Mouse (Mus musculus) myocyte (in vitro differentiated cells): ENCODE measurements around the gene Arvcf. TPM values are rescaled to one million over a fixed set of nuclear protein-coding genes. Genes with fewer than 3 reads are reported as not detected.

Source experiments
- H3K27me3 ChIP-seq: one replicate; pipeline ENCODE4 v1.6.1; 2011; ENCODE audit not compliant: control insufficient read depth, insufficient read depth, insufficient read length
- H3K36me3 ChIP-seq: one replicate; pipeline ENCODE4 v1.6.1; 2011; ENCODE audit not compliant: control insufficient read depth, insufficient read depth
- H3K4me2 ChIP-seq: one replicate; pipeline ENCODE4 v1.6.1; 2011; ENCODE audit warnings: low read depth, control low read depth
- H3K4me3 ChIP-seq: one replicate; pipeline ENCODE4 v1.5.1; 2011; ENCODE audit warnings: mild to moderate bottlenecking, control low read depth, moderate library complexity
- H3K79me2 ChIP-seq: one replicate; pipeline ENCODE4 v1.6.1; 2011; ENCODE audit not compliant: control insufficient read depth, insufficient read depth
- H3ac ChIP-seq: one replicate; pipeline ENCODE4 v1.6.1; 2011; ENCODE audit not compliant: control insufficient read depth, insufficient read length
- CEBPB ChIP-seq: IDR thresholded peaks from 2 replicates; pipeline ENCODE4 v1.6.1; 2011; ENCODE audit warnings: mild to moderate bottlenecking, moderate library complexity; ENCODE audit not compliant: poor library complexity, insufficient read depth, severe bottlenecking
- MAX ChIP-seq: IDR thresholded peaks from one replicate; pipeline ENCODE4 v1.6.1; 2011; ENCODE audit warnings: low read depth, mild to moderate bottlenecking, control low read depth
- MYOD1 ChIP-seq, 3 experiments: IDR thresholded peaks; one replicate each; pipeline ENCODE4 v1.6.1; 2011; ENCODE audit warnings: control low read depth in 2 of 3, low read depth in 2 of 3, mild to moderate bottlenecking in 2 of 3, moderate library complexity in 1 of 3; ENCODE audit not compliant: insufficient read length in 2 of 3, control insufficient read depth in 1 of 3
- MYOG ChIP-seq, 3 experiments: IDR thresholded peaks; one replicate each; pipeline ENCODE4 v1.6.1; 2011; ENCODE audit warnings: control low read depth in 2 of 3, low read depth in 2 of 3, mild to moderate bottlenecking in 2 of 3; ENCODE audit not compliant: insufficient read length in 2 of 3, control insufficient read depth in 1 of 3, insufficient read depth in 1 of 3
- POLR2A ChIP-seq: IDR thresholded peaks from one replicate; pipeline ENCODE4 v1.6.1; 2011; ENCODE audit warnings: low read depth, mild to moderate bottlenecking, control low read depth, moderate library complexity; ENCODE audit not compliant: insufficient read length
- POLR2AphosphoS2 ChIP-seq: IDR thresholded peaks from one replicate; pipeline ENCODE4 v1.6.1; 2011; ENCODE audit warnings: low read depth, control low read depth; ENCODE audit not compliant: insufficient read length
- REST ChIP-seq: IDR thresholded peaks from one replicate; pipeline ENCODE4 v1.6.1; 2011; ENCODE audit warnings: mild to moderate bottlenecking, control low read depth, moderate library complexity; ENCODE audit not compliant: insufficient read depth, insufficient read length
- SRF ChIP-seq: IDR thresholded peaks from one replicate; pipeline ENCODE4 v1.6.1; 2011; ENCODE audit warnings: low read depth; ENCODE audit not compliant: control insufficient read depth, insufficient read length
- TCF3 ChIP-seq: IDR thresholded peaks from one replicate; pipeline ENCODE4 v1.6.1; 2011; ENCODE audit warnings: low read depth, control low read depth; ENCODE audit not compliant: insufficient read length
- USF1 ChIP-seq: IDR thresholded peaks from one replicate; pipeline ENCODE4 v1.6.1; 2011; ENCODE audit warnings: low read depth, mild to moderate bottlenecking, control low read depth, moderate library complexity
- polyA plus RNA-seq: library from polyadenylated mRNA; unstranded; fragments of >200 nt; fragmentation: generic; extraction: Trizol; gene quantifications from one replicate; pipeline ENCODE4 v1.2.1, GENCODE M21; 2012; ENCODE audit warnings: missing spikeins

Arvcf gene
- polyA plus RNA-seq, 1 experiment, result 7.6 TPM

DNA sequence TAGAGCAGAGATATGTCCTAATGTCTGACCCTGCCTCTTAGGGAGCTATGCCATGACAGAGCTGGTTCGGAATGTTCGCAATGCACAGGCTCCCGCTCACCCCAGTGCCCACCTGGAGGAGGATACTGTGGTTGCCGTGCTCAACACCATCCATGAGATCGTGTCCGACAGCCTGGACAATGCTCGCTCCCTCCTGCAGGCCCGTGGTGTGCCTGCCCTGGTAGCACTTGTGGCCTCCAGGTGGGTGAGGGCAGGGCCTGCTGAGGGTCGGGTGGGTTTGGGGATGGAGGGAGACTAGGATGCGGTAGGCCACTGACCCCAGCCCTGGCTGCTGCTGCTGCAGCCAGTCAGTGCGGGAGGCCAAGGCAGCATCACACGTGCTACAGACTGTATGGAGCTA, 55.3 kb downstream of the Arvcf start:
- TF ChIP-seq MAX, result no peak
- TF ChIP-seq POLR2AphosphoS2, result peak; percentile 12
- Histone ChIP-seq H3K27me3 (no peaks in the 10 kb centered on the region), H3K36me3 (peaks cover 7% of the 10 kb centered on the region)

DNA sequence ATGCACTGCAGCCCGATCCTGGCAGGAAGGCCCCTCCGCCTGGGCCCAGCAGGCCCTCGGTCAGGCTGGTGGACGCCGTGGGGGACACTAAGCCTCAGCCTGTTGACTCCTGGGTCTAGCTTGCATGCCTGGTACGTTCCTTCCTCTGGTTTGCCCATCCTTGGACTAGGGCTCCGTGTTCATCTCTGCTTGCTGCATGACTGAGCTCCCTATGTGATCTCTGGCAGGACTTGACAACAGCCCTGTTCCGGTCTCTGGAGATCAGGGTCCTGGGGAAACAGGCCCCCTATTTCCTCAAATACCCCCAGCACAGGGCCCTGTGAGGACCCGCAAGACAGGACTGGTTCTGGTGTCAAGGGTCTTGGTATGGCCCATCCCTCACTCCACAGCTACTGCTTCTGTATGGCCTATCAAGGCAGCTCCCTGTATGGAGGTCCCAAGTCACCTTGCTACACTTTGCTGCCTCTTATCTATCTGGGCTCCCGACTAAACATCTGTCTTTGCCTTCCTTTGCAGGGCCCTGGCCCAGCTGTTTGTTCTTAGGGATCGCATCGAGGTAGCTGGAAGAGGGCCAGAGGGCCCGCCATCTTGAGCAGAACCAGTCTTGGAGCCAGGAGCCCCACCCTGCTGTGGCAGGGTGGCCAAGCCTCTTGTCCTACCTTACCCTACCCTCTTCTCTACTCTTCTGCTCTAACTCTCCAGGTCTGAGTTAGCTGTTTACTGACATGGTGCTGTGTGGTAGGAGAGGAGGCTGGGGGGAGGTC, 57.3 kb downstream of the Arvcf start:
- no peak overlapping the region for H3K4me2 ChIP-seq
- H3K27me3 ChIP-seq, result no peaks in the 10 kb centered on the region
- H3K4me3 ChIP-seq, result no peak overlapping the region
- H3ac ChIP-seq, result no peak overlapping the region
- peaks cover 14% of the 10 kb centered on the region for H3K36me3 ChIP-seq
- TF ChIP-seq USF1, result no peak
- TF ChIP-seq POLR2A, result peak; percentile 11
- TF ChIP-seq POLR2AphosphoS2, result no peak
- TF ChIP-seq REST, result no peak
- no peaks in the 10 kb centered on the region for H3K79me2 ChIP-seq

More for the DNA sequence above, 55.3 kb downstream of the Arvcf start:
- Histone ChIP-seq H3K4me2 (no peak overlapping the region), H3K4me3 (no peak overlapping the region), H3K79me2 (no peaks in the 10 kb centered on the region), H3ac (no peak overlapping the region)

DNA sequence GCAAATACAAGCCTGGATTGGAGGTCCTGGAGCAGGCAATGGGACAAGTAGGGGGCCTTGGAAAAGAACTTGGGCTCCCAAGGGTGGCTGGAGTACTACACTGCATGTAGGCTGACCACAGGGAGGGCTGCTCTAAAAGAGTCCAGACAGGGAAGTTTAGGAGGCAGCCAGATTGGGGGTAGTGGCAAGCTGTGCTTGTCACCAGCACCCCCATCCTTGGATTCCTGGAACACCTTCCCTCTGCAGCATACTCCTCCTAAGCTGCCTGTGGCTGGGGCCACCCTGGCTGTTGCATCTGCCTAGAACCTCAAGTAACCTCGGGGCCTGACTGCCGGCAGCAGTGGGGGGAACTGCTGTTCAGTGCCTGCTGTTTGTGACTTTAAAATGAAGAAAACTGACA, 57.9 kb downstream of the Arvcf start:
- TF ChIP-seq MAX (no peak), SRF (no peak), CEBPB (no peak), POLR2AphosphoS2 (peak; percentile 50), MYOD1 (IDR thresholded peaks at IDR 0.05; ENCODE audit: control insufficient read depth in 1 of 3, insufficient read length in 2 of 3, low read depth in 2 of 3) (no peak), MYOG (IDR thresholded peaks at IDR 0.05; ENCODE audit: control insufficient read depth in 1 of 3, insufficient read depth in 1 of 3, insufficient read length in 2 of 3, low read depth in 2 of 3) (no peak), REST (no peak), USF1 (no peak)
- no peak overlapping the region for H3ac ChIP-seq
- no peaks in the 10 kb centered on the region for H3K79me2 ChIP-seq
- no peak overlapping the region for H3K4me2 ChIP-seq
- no peaks in the 10 kb centered on the region for H3K27me3 ChIP-seq
- no peak overlapping the region for H3K4me3 ChIP-seq
- H3K36me3 ChIP-seq, result peaks cover 14% of the 10 kb centered on the region

GRCm38 (mm10) chr16:18406293-18406692, 58.3 kb downstream of the Arvcf start:
- H3K79me2 ChIP-seq, result no peaks in the 10 kb centered on the region
- H3ac ChIP-seq, result no peak overlapping the region
- no peak overlapping the region for H3K4me2 ChIP-seq
- TF ChIP-seq POLR2AphosphoS2 (peak; percentile 74), SRF (no peak), MYOD1 (IDR thresholded peaks at IDR 0.05; ENCODE audit: control insufficient read depth in 1 of 3, insufficient read length in 2 of 3, low read depth in 2 of 3) (peak in 1 of 3 experiments; percentile 20), USF1 (no peak), POLR2A (peak; percentile 18), CEBPB (no peak)
- no peaks in the 10 kb centered on the region for H3K27me3 ChIP-seq
- H3K36me3 ChIP-seq, result peaks cover 14% of the 10 kb centered on the region
- H3K4me3 ChIP-seq, result no peak overlapping the region

DNA sequence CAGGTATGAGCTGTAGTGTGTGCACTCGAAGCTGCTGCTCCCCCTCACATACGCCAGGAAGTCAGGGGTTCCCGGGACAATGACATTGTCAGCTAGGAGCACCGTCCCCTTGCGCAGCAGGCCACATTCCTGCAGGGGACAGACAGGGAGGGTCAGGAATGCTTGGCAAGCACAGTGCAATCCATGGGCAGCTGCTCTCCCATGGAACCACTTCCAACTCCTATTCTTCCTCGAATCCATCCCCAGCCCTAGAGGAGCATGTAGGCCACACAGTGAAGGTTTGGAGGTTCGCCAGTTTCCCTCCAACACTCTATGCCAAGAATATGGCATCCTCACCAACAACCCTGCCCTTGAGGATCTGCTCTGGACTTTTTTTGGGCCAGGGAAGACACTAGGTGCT, 59.9 kb downstream of the Arvcf start:
- no peaks in the 10 kb centered on the region for H3K27me3 ChIP-seq
- peaks cover 14% of the 10 kb centered on the region for H3K36me3 ChIP-seq
- no peak overlapping the region for H3K4me3 ChIP-seq
- H3K4me2 ChIP-seq, result no peak overlapping the region
- H3ac ChIP-seq, result no peak overlapping the region
- no peaks in the 10 kb centered on the region for H3K79me2 ChIP-seq
- TF ChIP-seq MYOD1 (IDR thresholded peaks at IDR 0.05; ENCODE audit: control insufficient read depth in 1 of 3, insufficient read length in 2 of 3, low read depth in 2 of 3) (peak in 1 of 3 experiments; percentile 52), POLR2AphosphoS2 (no peak), MYOG (IDR thresholded peaks at IDR 0.05; ENCODE audit: control insufficient read depth in 1 of 3, insufficient read depth in 1 of 3, insufficient read length in 2 of 3, low read depth in 2 of 3) (peak in 1 of 3 experiments; percentile 81), SRF (no peak), TCF3 (peak; percentile 21)

DNA sequence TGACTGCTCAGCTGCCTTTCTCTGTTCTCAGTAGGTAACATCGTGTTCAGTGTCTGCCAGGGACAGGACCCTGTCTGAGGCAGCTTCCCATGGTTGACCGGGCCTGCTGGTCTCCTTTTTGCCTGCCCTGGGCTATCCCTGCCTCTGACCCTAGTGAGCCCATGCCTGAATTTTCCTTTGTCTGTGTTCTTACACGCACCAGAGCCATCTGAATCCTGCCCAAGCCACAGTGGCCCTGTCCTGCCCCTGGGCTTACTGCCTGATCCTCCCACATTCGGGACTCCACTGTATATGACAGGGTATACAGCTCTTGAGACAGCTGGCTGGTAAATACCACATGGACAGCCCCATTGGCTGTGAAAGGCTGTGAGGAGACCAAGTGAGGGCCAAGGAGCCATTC, 61.8 kb downstream of the Arvcf start:
- Histone ChIP-seq H3K4me2 (no peak overlapping the region), H3K36me3 (peaks cover 18% of the 10 kb centered on the region)
- no peak for TF ChIP-seq REST
- no peak for TF ChIP-seq POLR2AphosphoS2
- TF ChIP-seq POLR2A, result no peak
- TF ChIP-seq SRF, result no peak
- TF ChIP-seq MAX, result no peak

More for the DNA sequence above, 61.8 kb downstream of the Arvcf start:
- Histone ChIP-seq H3K27me3 (no peaks in the 10 kb centered on the region), H3K4me3 (no peak overlapping the region), H3K79me2 (peaks cover 6% of the 10 kb centered on the region), H3ac (no peak overlapping the region)
